In the genomic region with DNA sequence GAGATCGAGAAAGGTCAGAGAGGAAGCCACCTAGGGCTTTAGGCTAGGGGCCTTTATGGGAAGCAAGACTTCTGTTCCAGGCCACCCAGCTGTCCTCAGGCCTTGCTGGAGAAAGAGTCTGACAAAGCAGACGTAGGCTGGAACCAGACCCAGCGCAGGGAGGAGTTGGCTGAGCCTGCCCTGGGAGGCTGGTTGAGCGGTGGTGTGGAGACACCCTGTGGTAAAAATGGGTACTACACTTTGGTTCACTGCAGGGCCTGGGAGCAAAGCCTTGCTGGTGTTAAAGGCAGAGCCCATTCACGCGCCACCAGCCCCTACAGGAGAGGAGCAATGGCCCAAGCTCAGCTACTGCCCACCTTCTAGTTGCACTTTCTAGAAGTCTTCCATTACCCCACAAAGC, we compare ENCODE assay signal across 9 mouse cellular contexts. TPM values are rescaled to one million over a fixed set of nuclear protein-coding genes. Genes with fewer than 3 reads are reported as not detected.
DNase-seq lines count a peak whose midpoint lies in the region; ATAC-seq and TF ChIP-seq lines count a peak whose summit lies in the region.
"Had no signal": no experiment of that assay in that cellular context is flagged by ENCODE, and none has a peak within 500 bp of the region (broad histone marks: within the 10 kb centered on the region; RNA-seq: fewer than 3 reads in every experiment).

No protein-coding gene starts in this region.

- TF ChIP-seq EP300 in lung, postnatal 0 days (IDR thresholded peaks at IDR 0.05), result no peak

- H3K9me3 ChIP-seq in hindbrain, embryonic 10.5 days, result no peaks in the 10 kb centered on the region
- no peaks in the 10 kb centered on the region for H3K9me3 ChIP-seq in lung, postnatal 0 days (ENCODE audit: low read length)

- peaks cover 47% of the 10 kb centered on the region for H3K27me3 ChIP-seq in hindbrain, embryonic 10.5 days (ENCODE audit: insufficient read depth, poor library complexity, severe bottlenecking)
- 0 out of 2 replicates have a peak, but pooled peaks cover 3% of the 10 kb centered on the region for H3K27me3 ChIP-seq in lung, postnatal 0 days (replicated peaks; ENCODE audit: insufficient read depth, low read length)

- no peak overlapping the region for H3K27ac ChIP-seq in hindbrain, embryonic 10.5 days
- no peak overlapping the region for H3K27ac ChIP-seq in lung, postnatal 0 days (ENCODE audit: low read length)

- no peak overlapping the region for H3K4me3 ChIP-seq in hindbrain, embryonic 10.5 days
- no peak overlapping the region for H3K4me3 ChIP-seq in lung, postnatal 0 days (ENCODE audit: low read depth, low read length)
- H3K4me3 ChIP-seq: myocyte had no signal

- no peaks in the 10 kb centered on the region for H3K36me3 ChIP-seq in hindbrain, embryonic 10.5 days
- no peaks in the 10 kb centered on the region for H3K36me3 ChIP-seq in lung, postnatal 0 days (ENCODE audit: insufficient read depth, low read length)

- H3K9ac ChIP-seq in lung, postnatal 0 days (replicated peaks; ENCODE audit: low read depth), result no peak overlapping the region

- H3K4me1 ChIP-seq in hindbrain, embryonic 10.5 days (replicated peaks), result peaks cover 18% of the 10 kb centered on the region
- H3K4me1 ChIP-seq in lung, postnatal 0 days (ENCODE audit: insufficient read depth, low read depth, low read length), result no peaks in the 10 kb centered on the region

- 3% methylated on average over 6 of the region's 6 CpGs for WGBS in hindbrain, embryonic 10.5 days
- WGBS in lung, postnatal 0 days, result 10% methylated on average over 6 of the region's 6 CpGs

- TF ChIP-seq CTCF in lung, postnatal 0 days (IDR thresholded peaks at IDR 0.05), result peak; percentile 98

- no peak overlapping the region for H3K4me2 ChIP-seq in lung, postnatal 0 days (replicated peaks; ENCODE audit: low read depth, low read length)

- peak; percentile 45 for DNase-seq in MEL-GATA-1-ER (ENCODE audit: extremely low read depth, low read depth)
- peak; percentile 67 for DNase-seq in cerebellum, adult 8-10 months
- peak; percentile 88 for DNase-seq in hindbrain, embryonic 10.5 days (ENCODE audit: low spot score)
- DNase-seq in layer of hippocampus, adult 9-11 months, result peak; percentile 62
- peak; percentile 90 for DNase-seq in lung, postnatal 0 days (ENCODE audit: low spot score)
- peak; percentile 45 for DNase-seq in retina, adult 2 months (ENCODE audit: low read depth, low spot score)
- DNase-seq in thymus, postnatal 36 days, result peak; percentile 49 to 56

- ATAC-seq in frontal cortex, adult (ENCODE audit: low TSS enrichment), result peak; percentile 95
- peak; percentile 87 for ATAC-seq in lung, postnatal 0 days

RNA-seq across cellular contexts. Expression of a gene that starts 26.4 kb away (rescaled TPM):
- polyA plus RNA-seq in hindbrain, embryonic 10.5 days (2016; fragmentation: Nextera tagmentation; extraction: Ambion mirVana), result 1.9 and 2.1 TPM in 2 replicates
- polyA plus RNA-seq in lung, postnatal 0 days (2015; fragmentation: Nextera tagmentation; extraction: Ambion mirVana), result 0.87 and 1.1 TPM in 2 replicates

RNA-seq across cellular contexts. Expression of a gene that starts 44.6 kb away (rescaled TPM):
- polyA plus RNA-seq in hindbrain, embryonic 10.5 days (2016; fragmentation: Nextera tagmentation; extraction: Ambion mirVana), result 34.9 and 43.0 TPM in 2 replicates
- 14.8 and 19.6 TPM in 2 replicates for polyA plus RNA-seq in lung, postnatal 0 days (2015; fragmentation: Nextera tagmentation; extraction: Ambion mirVana)
